21 mouse cellular contexts compared by ENCODE assay signal in genomic region chr10:44164258-44164975, GRCm38 (mm10). TPM values are rescaled to one million over a fixed set of nuclear protein-coding genes. Genes with fewer than 3 reads are reported as not detected.
DNase-seq lines count a peak whose midpoint lies in the region; ATAC-seq and TF ChIP-seq lines count a peak whose summit lies in the region.
"Had no signal": no experiment of that assay in that cellular context is flagged by ENCODE, and none has a peak within 500 bp of the region (broad histone marks: within the 10 kb centered on the region; RNA-seq: fewer than 3 reads in every experiment).

No protein-coding gene starts in this region.

- H3K4me3 ChIP-seq in stomach, embryonic 14.5 days (ENCODE audit: low read depth, low read length) = no peak overlapping the region
- no peak overlapping the region for H3K4me3 ChIP-seq in stomach, postnatal 0 days (ENCODE audit: low read depth, low read length)
- H3K4me3 ChIP-seq in liver, embryonic 16.5 days (ENCODE audit: low read depth, low read length) = no peak overlapping the region
- no peak overlapping the region for H3K4me3 ChIP-seq in forebrain, embryonic 13.5 days
- H3K4me3 ChIP-seq: embryonic facial prominence, embryonic 15.5 days; forebrain, embryonic 15.5 days; gastrocnemius, adult 2 months; heart, adult 2 months; limb, embryonic 10.5 days had no signal

- H3K4me2 ChIP-seq in stomach, embryonic 14.5 days (replicated peaks; ENCODE audit: low read depth, low read length) = no peak overlapping the region
- H3K4me2 ChIP-seq in stomach, postnatal 0 days (replicated peaks; ENCODE audit: low read depth) = no peak overlapping the region
- peak overlapping the region; percentile 41 for H3K4me2 ChIP-seq in liver, embryonic 16.5 days (ENCODE audit: low read depth, low read length)
- no peak overlapping the region for H3K4me2 ChIP-seq in forebrain, embryonic 13.5 days
- H3K4me2 ChIP-seq: embryonic facial prominence, embryonic 15.5 days; forebrain, embryonic 15.5 days; lung, embryonic 14.5 days had no signal

- H3K36me3 ChIP-seq in stomach, embryonic 14.5 days (ENCODE audit: control insufficient read depth, insufficient read depth, low read length) = no peaks in the 10 kb centered on the region
- no peaks in the 10 kb centered on the region for H3K36me3 ChIP-seq in stomach, postnatal 0 days (ENCODE audit: control insufficient read depth, insufficient read depth, low read length)
- H3K36me3 ChIP-seq in liver, embryonic 16.5 days (ENCODE audit: control insufficient read depth, insufficient read depth) = no peaks in the 10 kb centered on the region
- H3K36me3 ChIP-seq in forebrain, embryonic 13.5 days (ENCODE audit: poor library complexity, severe bottlenecking) = no peaks in the 10 kb centered on the region
- H3K36me3 ChIP-seq: embryonic facial prominence, embryonic 15.5 days; forebrain, embryonic 15.5 days; limb, embryonic 10.5 days had no signal

- peak; percentile 23 to 62 for DNase-seq in adrenal gland, adult (ENCODE audit: inconsistent age in 2 of 2, low spot score in 1 of 2)
- DNase-seq in adrenal gland, postnatal 25 days = no peak
- no peak for DNase-seq in stomach, postnatal 0 days (ENCODE audit: low spot score)
- DNase-seq in gastrocnemius, adult 18-20 months (ENCODE audit: low spot score) = no peak
- DNase-seq in embryo, embryonic 10 days (ENCODE audit: low spot score) = no peak
- DNase-seq: cerebellum, adult 2 months; gastrocnemius, adult 2 months; heart, adult 2 months; heart, postnatal 4 days; kidney, adult 9 months; layer of hippocampus, postnatal 36 days; lung, embryonic 14.5 days; midbrain, embryonic 14.5 days; thymus, adult 2 months had no signal

- H3K4me1 ChIP-seq in stomach, embryonic 14.5 days (ENCODE audit: control insufficient read depth, insufficient read depth, low read length) = no peaks in the 10 kb centered on the region
- no peaks in the 10 kb centered on the region for H3K4me1 ChIP-seq in stomach, postnatal 0 days (replicated peaks; ENCODE audit: control insufficient read depth, insufficient read depth)
- H3K4me1 ChIP-seq in liver, embryonic 16.5 days (ENCODE audit: control insufficient read depth, low read depth, low read length) = peaks cover 15% of the 10 kb centered on the region
- 0 out of 2 replicates have a peak, but pooled peaks cover 4% of the 10 kb centered on the region for H3K4me1 ChIP-seq in forebrain, embryonic 13.5 days
- H3K4me1 ChIP-seq: embryonic facial prominence, embryonic 15.5 days; forebrain, embryonic 15.5 days; limb, embryonic 10.5 days had no signal

- TF ChIP-seq EP300 in stomach, postnatal 0 days (optimal IDR thresholded peaks at IDR 0.05) = no peak

- ATAC-seq in stomach, embryonic 14.5 days (ENCODE audit: insufficient number of reproducible peaks, insufficient read depth, low FRiP score, low read depth) = peak; percentile 18; the same call in 1 of the 2 replicates
- ATAC-seq in stomach, postnatal 0 days (ENCODE audit: low FRiP score, low TSS enrichment) = no peak
- peak; percentile 94 for ATAC-seq in liver, embryonic 16.5 days (ENCODE audit: low read depth)
- ATAC-seq in forebrain, embryonic 13.5 days = no peak
- ATAC-seq: forebrain, embryonic 15.5 days had no signal

- no peak for TF ChIP-seq CTCF in stomach, postnatal 0 days (IDR thresholded peaks at IDR 0.05; ENCODE audit: low read depth)

- H3K9ac ChIP-seq in stomach, embryonic 14.5 days (replicated peaks; ENCODE audit: low read depth, low read length) = no peak overlapping the region
- H3K9ac ChIP-seq in stomach, postnatal 0 days (ENCODE audit: low read length) = no peak overlapping the region
- peak overlapping the region; percentile 28; the same call in 1 of the 2 replicates for H3K9ac ChIP-seq in liver, embryonic 16.5 days (ENCODE audit: low read depth, low read length)
- H3K9ac ChIP-seq in forebrain, embryonic 13.5 days = no peak overlapping the region
- H3K9ac ChIP-seq: embryonic facial prominence, embryonic 15.5 days; forebrain, embryonic 15.5 days; lung, embryonic 14.5 days had no signal

- no peak overlapping the region for H3K27ac ChIP-seq in stomach, embryonic 14.5 days (ENCODE audit: low read length)
- H3K27ac ChIP-seq in stomach, postnatal 0 days (replicated peaks) = no peak overlapping the region
- peak overlapping the region; percentile 87 for H3K27ac ChIP-seq in liver, embryonic 16.5 days (ENCODE audit: low read length)
- H3K27ac ChIP-seq in forebrain, embryonic 13.5 days = no peak overlapping the region
- H3K27ac ChIP-seq: embryonic facial prominence, embryonic 15.5 days; forebrain, embryonic 15.5 days; gastrocnemius, adult 2 months; heart, adult 2 months; limb, embryonic 10.5 days; macrophage had no signal

- 64% methylated on average over 8 of the region's 8 CpGs for WGBS in stomach, embryonic 14.5 days
- 60% methylated on average over 8 of the region's 8 CpGs for WGBS in stomach, postnatal 0 days
- WGBS in liver, embryonic 16.5 days (ENCODE audit: insufficient replicate concordance) = 51% methylated on average over 8 of the region's 8 CpGs
- 75% methylated on average over 8 of the region's 8 CpGs for WGBS in forebrain, embryonic 13.5 days

- no peaks in the 10 kb centered on the region for H3K27me3 ChIP-seq in stomach, embryonic 14.5 days (ENCODE audit: control insufficient read depth, insufficient read depth, low read length)
- no peaks in the 10 kb centered on the region for H3K27me3 ChIP-seq in stomach, postnatal 0 days (ENCODE audit: control insufficient read depth, insufficient read depth, low read length)
- H3K27me3 ChIP-seq in liver, embryonic 16.5 days (ENCODE audit: control insufficient read depth, insufficient read depth, low read depth, low read length) = no peaks in the 10 kb centered on the region
- no peaks in the 10 kb centered on the region for H3K27me3 ChIP-seq in forebrain, embryonic 13.5 days
- H3K27me3 ChIP-seq: embryonic facial prominence, embryonic 15.5 days; forebrain, embryonic 15.5 days had no signal

- no peaks in the 10 kb centered on the region for H3K9me3 ChIP-seq in stomach, embryonic 14.5 days (ENCODE audit: control insufficient read depth, low read depth, low read length)
- no peaks in the 10 kb centered on the region for H3K9me3 ChIP-seq in stomach, postnatal 0 days (ENCODE audit: control insufficient read depth, low read length)
- H3K9me3 ChIP-seq in liver, embryonic 16.5 days (replicated peaks; ENCODE audit: control insufficient read depth, low read length) = no peaks in the 10 kb centered on the region
- no peaks in the 10 kb centered on the region for H3K9me3 ChIP-seq in forebrain, embryonic 13.5 days (replicated peaks)
- H3K9me3 ChIP-seq: embryonic facial prominence, embryonic 15.5 days; forebrain, embryonic 15.5 days; limb, embryonic 10.5 days had no signal

RNA-seq across cellular contexts. Expression of gene Crybg1, which starts 15.8 kb away (rescaled TPM):
- 0.67 and 0.85 TPM in 2 replicates for total RNA-seq in adrenal gland, postnatal 25 days (2021)
- polyA plus RNA-seq in stomach, embryonic 14.5 days (2014; fragmentation: Nextera tagmentation; extraction: Ambion mirVana) = 2.7 and 2.8 TPM in 2 replicates
- 9.0 and 10.4 TPM in 2 replicates for polyA plus RNA-seq in stomach, postnatal 0 days (2015; fragmentation: Nextera tagmentation; extraction: Ambion mirVana)
- 0.78 and 1.0 TPM in 2 replicates for polyA plus RNA-seq in liver, embryonic 16.5 days (2015; fragmentation: Nextera tagmentation; extraction: Ambion mirVana)
- total RNA-seq in gastrocnemius, adult 18-20 months (2021) = 1 to 10 TPM; 1.1 to 1.6 TPM
- polyA plus RNA-seq in forebrain, embryonic 13.5 days (2015; fragmentation: Nextera tagmentation; extraction: Ambion mirVana) = 0.11 and 0.28 TPM in 2 replicates

Comparison
In these comparisons a context has a peak if more than half of its experiments do, and no peak if none do; other contexts are left out.
1. DNase-seq: peak in adrenal gland, adult (2 of 2); none in adrenal gland, postnatal 25 days (single experiment), stomach, postnatal 0 days (single experiment), gastrocnemius, adult 18-20 months (single experiment) and embryo, embryonic 10 days (single experiment).
2. ATAC-seq: peak in stomach, embryonic 14.5 days (single experiment) and liver, embryonic 16.5 days (single experiment); none in stomach, postnatal 0 days (single experiment) and forebrain, embryonic 13.5 days (single experiment).